In the genomic region with DNA sequence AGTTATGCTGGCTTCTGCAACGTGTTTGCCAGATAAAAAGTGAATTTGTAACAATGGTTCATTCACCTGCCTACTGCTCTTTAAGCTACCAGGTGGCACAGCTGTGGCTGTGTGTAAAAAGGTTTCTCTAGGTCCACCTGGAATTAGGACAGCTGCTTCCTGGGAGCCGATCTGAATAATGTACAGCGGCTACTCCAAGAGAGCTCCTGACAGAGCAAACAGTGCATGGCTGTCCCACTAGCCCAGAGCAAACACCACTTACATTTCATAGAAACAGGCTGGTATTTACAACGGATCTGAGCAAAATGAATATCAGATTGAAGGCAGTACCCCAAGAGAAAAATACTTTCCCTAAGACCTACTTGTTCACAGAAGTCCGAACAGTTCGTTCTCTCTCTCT, we compare ENCODE assay signal across 28 mouse cellular contexts.
DNase-seq lines count a peak whose midpoint lies in the region; ATAC-seq and TF ChIP-seq lines count a peak whose summit lies in the region.
"Had no signal": no experiment of that assay in that cellular context is flagged by ENCODE, and none has a peak within 500 bp of the region (broad histone marks: within the 10 kb centered on the region; RNA-seq: fewer than 3 reads in every experiment).

No protein-coding gene starts in this region.

- H3K9me3 ChIP-seq in lung, embryonic 14.5 days (ENCODE audit: low read depth, low read length): no peaks in the 10 kb centered on the region
- no peaks in the 10 kb centered on the region for H3K9me3 ChIP-seq in stomach, embryonic 14.5 days (ENCODE audit: control insufficient read depth, low read depth, low read length)
- H3K9me3 ChIP-seq in stomach, postnatal 0 days (ENCODE audit: control insufficient read depth, low read length): no peaks in the 10 kb centered on the region
- no peaks in the 10 kb centered on the region for H3K9me3 ChIP-seq in midbrain, embryonic 15.5 days
- H3K9me3 ChIP-seq: forebrain, embryonic 13.5 days; heart, embryonic 10.5 days; hindbrain, embryonic 15.5 days; kidney, embryonic 15.5 days; liver, embryonic 12.5 days; megakaryocyte, embryonic 14.5 days had no signal

- no peak overlapping the region for H3K9ac ChIP-seq in lung, embryonic 14.5 days
- no peak overlapping the region for H3K9ac ChIP-seq in stomach, embryonic 14.5 days (replicated peaks; ENCODE audit: low read depth, low read length)
- no peak overlapping the region for H3K9ac ChIP-seq in stomach, postnatal 0 days (ENCODE audit: low read length)
- no peak overlapping the region for H3K9ac ChIP-seq in midbrain, embryonic 15.5 days
- H3K9ac ChIP-seq: forebrain, embryonic 13.5 days; hindbrain, embryonic 15.5 days; kidney, embryonic 15.5 days; liver, embryonic 12.5 days; liver, postnatal 0 days had no signal

- no peaks in the 10 kb centered on the region for H3K36me3 ChIP-seq in lung, embryonic 14.5 days (ENCODE audit: insufficient read depth)
- no peaks in the 10 kb centered on the region for H3K36me3 ChIP-seq in stomach, embryonic 14.5 days (ENCODE audit: control insufficient read depth, insufficient read depth, low read length)
- no peaks in the 10 kb centered on the region for H3K36me3 ChIP-seq in stomach, postnatal 0 days (ENCODE audit: control insufficient read depth, insufficient read depth, low read length)
- no peaks in the 10 kb centered on the region for H3K36me3 ChIP-seq in midbrain, embryonic 15.5 days (replicated peaks)
- H3K36me3 ChIP-seq: heart, embryonic 10.5 days; hindbrain, embryonic 15.5 days; kidney, embryonic 15.5 days; liver, embryonic 12.5 days had no signal

- peak; percentile 86 for ATAC-seq in lung, embryonic 14.5 days (ENCODE audit: insufficient read depth)
- ATAC-seq in stomach, embryonic 14.5 days (ENCODE audit: insufficient number of reproducible peaks, insufficient read depth, low FRiP score, low read depth): 0 out of 2 replicates have a peak, but pooled peaks have one; percentile 14
- no peak for ATAC-seq in stomach, postnatal 0 days (ENCODE audit: low FRiP score, low TSS enrichment)
- ATAC-seq in midbrain, embryonic 15.5 days (replicated peaks): no peak
- ATAC-seq: forebrain, embryonic 13.5 days; inflammation-experienced regulatory T-cells, adult 6 months; liver, embryonic 12.5 days; liver, postnatal 0 days had no signal

- H3K27me3 ChIP-seq in lung, embryonic 14.5 days (ENCODE audit: insufficient read depth, low read length): no peaks in the 10 kb centered on the region
- no peaks in the 10 kb centered on the region for H3K27me3 ChIP-seq in stomach, embryonic 14.5 days (ENCODE audit: control insufficient read depth, insufficient read depth, low read length)
- no peaks in the 10 kb centered on the region for H3K27me3 ChIP-seq in stomach, postnatal 0 days (ENCODE audit: control insufficient read depth, insufficient read depth, low read length)
- no peaks in the 10 kb centered on the region for H3K27me3 ChIP-seq in midbrain, embryonic 15.5 days (replicated peaks)
- H3K27me3 ChIP-seq: forebrain, embryonic 13.5 days; hindbrain, embryonic 15.5 days; kidney, embryonic 15.5 days; liver, embryonic 12.5 days; megakaryocyte, embryonic 14.5 days had no signal

- H3K4me2 ChIP-seq in lung, embryonic 14.5 days: no peak overlapping the region
- no peak overlapping the region for H3K4me2 ChIP-seq in stomach, embryonic 14.5 days (replicated peaks; ENCODE audit: low read depth, low read length)
- H3K4me2 ChIP-seq in stomach, postnatal 0 days (replicated peaks; ENCODE audit: low read depth): no peak overlapping the region
- H3K4me2 ChIP-seq in midbrain, embryonic 15.5 days: no peak overlapping the region
- H3K4me2 ChIP-seq: forebrain, embryonic 13.5 days; hindbrain, embryonic 15.5 days; kidney, embryonic 15.5 days; liver, embryonic 12.5 days had no signal

- no peak for TF ChIP-seq CTCF in lung, embryonic 14.5 days (IDR thresholded peaks at IDR 0.05; ENCODE audit: low read depth)
- no peak for TF ChIP-seq CTCF in stomach, postnatal 0 days (IDR thresholded peaks at IDR 0.05; ENCODE audit: low read depth)

- 43% methylated on average over 6 of the region's 6 CpGs for WGBS in lung, embryonic 14.5 days
- WGBS in stomach, embryonic 14.5 days: 47% methylated on average over 6 of the region's 6 CpGs
- 42% methylated on average over 6 of the region's 6 CpGs for WGBS in stomach, postnatal 0 days
- 54% methylated on average over 6 of the region's 6 CpGs for WGBS in midbrain, embryonic 15.5 days

- no peaks in the 10 kb centered on the region for H3K4me1 ChIP-seq in lung, embryonic 14.5 days (ENCODE audit: insufficient read depth)
- no peaks in the 10 kb centered on the region for H3K4me1 ChIP-seq in stomach, embryonic 14.5 days (ENCODE audit: control insufficient read depth, insufficient read depth, low read length)
- H3K4me1 ChIP-seq in stomach, postnatal 0 days (replicated peaks; ENCODE audit: control insufficient read depth, insufficient read depth): no peaks in the 10 kb centered on the region
- peaks cover 11% of the 10 kb centered on the region for H3K4me1 ChIP-seq in midbrain, embryonic 15.5 days
- H3K4me1 ChIP-seq: liver, embryonic 12.5 days; megakaryocyte, embryonic 14.5 days had no signal

- DNase-seq in lung, embryonic 14.5 days: peak; percentile 35
- no peak for DNase-seq in lung, postnatal 10 days
- DNase-seq in stomach, postnatal 0 days (ENCODE audit: low spot score): no peak
- no peak for DNase-seq in spleen, postnatal 36 days (ENCODE audit: low spot score in 2 of 2)
- no peak for DNase-seq in spleen, adult 18-20 months
- DNase-seq: adrenal gland, postnatal 36 days; B cell, adult 2 months; cerebellum, adult 2 months; cerebellum, postnatal 14 days; gastrocnemius, postnatal 14 days; heart, postnatal 4 days; kidney, adult 18-20 months; kidney, postnatal 36 days; liver, postnatal 0 days; lung, postnatal 4 days; thymus, adult 18-20 months; thymus, postnatal 25 days had no signal

- TF ChIP-seq EP300 in stomach, postnatal 0 days (optimal IDR thresholded peaks at IDR 0.05): no peak

- no peak overlapping the region; the same call in 1 of the 2 replicates for H3K27ac ChIP-seq in lung, embryonic 14.5 days (ENCODE audit: low read depth)
- H3K27ac ChIP-seq in stomach, embryonic 14.5 days (ENCODE audit: low read length): no peak overlapping the region
- no peak overlapping the region for H3K27ac ChIP-seq in stomach, postnatal 0 days (replicated peaks)
- 0 out of 2 replicates have a peak overlapping the region, but pooled peaks have one; percentile 25 for H3K27ac ChIP-seq in midbrain, embryonic 15.5 days
- H3K27ac ChIP-seq: forebrain, embryonic 13.5 days; heart, embryonic 10.5 days; hindbrain, embryonic 15.5 days; kidney, embryonic 15.5 days; layer of hippocampus, adult 2 months; left cerebral cortex, adult 2 months; liver, embryonic 12.5 days had no signal

- no peak overlapping the region for H3K4me3 ChIP-seq in lung, embryonic 14.5 days (ENCODE audit: low read depth, low read length)
- no peak overlapping the region for H3K4me3 ChIP-seq in stomach, embryonic 14.5 days (ENCODE audit: low read depth, low read length)
- H3K4me3 ChIP-seq in stomach, postnatal 0 days (ENCODE audit: low read depth, low read length): no peak overlapping the region
- H3K4me3 ChIP-seq in midbrain, embryonic 15.5 days: no peak overlapping the region
- H3K4me3 ChIP-seq: forebrain, embryonic 13.5 days; heart, embryonic 10.5 days; hindbrain, embryonic 15.5 days; kidney, embryonic 15.5 days; layer of hippocampus, adult 2 months; left cerebral cortex, adult 2 months; liver, embryonic 12.5 days; megakaryocyte, embryonic 14.5 days had no signal

Comparison
In these comparisons a context has a peak if more than half of its experiments do, and no peak if none do; other contexts are left out.
1. ATAC-seq: peak in lung, embryonic 14.5 days (single experiment) and stomach, embryonic 14.5 days (single experiment); none in stomach, postnatal 0 days (single experiment) and midbrain, embryonic 15.5 days (single experiment).